Mouse (Mus musculus): Measurements from ENCODE around the gene Gbp7.

DNA sequence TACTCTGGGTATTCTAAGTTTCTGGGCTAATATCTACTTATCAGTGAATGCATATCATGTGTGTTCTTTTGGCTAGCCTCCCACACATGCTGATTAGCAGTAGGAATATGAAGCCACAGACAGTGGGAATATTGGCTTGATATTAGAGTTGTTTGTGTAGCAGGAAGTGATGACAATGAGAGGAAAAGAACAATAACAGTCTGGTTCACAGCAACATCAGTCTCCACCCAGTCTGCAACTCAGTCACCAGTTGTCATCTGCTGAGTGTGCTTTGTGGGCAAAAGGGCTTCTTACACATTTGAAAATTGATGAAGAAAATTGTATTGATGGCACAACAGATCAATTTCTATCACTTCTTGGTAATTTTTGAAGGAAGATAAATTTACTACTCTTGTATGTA, 57.2 kb downstream of the Gbp7 start:
- no peak for TF ChIP-seq CTCF (IDR thresholded peaks at IDR 0.05; ENCODE audit: borderline replicate concordance, extremely low read depth, insufficient read depth, insufficient read length)
- TF ChIP-seq POLR2A (IDR thresholded peaks at IDR 0.05; ENCODE audit: borderline replicate concordance, extremely low read depth, insufficient read depth, insufficient read length, poor library complexity, severe bottlenecking), result no peak
